Comparison of ENCODE assay signal across 20 mouse cellular contexts in the genomic region with DNA sequence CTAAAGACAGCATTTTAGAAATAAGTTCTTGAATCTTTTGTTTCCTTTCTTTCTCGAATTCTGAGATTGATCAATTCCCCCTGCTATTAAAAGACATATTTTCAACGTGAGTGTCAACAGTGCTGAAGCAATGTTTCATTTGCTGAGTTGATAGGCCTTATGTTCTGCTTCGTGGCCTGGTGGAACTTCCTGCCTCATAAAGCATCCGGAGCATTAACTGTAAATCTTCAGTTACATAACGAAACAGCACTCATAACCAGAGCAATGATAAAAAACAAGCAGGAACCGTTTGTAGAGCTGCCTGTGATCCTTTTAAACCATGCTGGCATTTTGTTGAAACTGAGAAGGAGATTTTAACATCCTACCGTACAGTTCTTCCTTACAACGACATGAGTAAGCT.
A peak's percentile ranks its signal among the peaks of the same experiment; 100 is the strongest.
DNase-seq lines count a peak whose midpoint lies in the region; ATAC-seq and TF ChIP-seq lines count a peak whose summit lies in the region.
"Had no signal": no experiment of that assay in that cellular context is flagged by ENCODE, and none has a peak within 500 bp of the region (broad histone marks: within the 10 kb centered on the region; RNA-seq: fewer than 3 reads in every experiment).

No protein-coding gene starts in this region.

- H3K4me1 ChIP-seq in kidney, postnatal 0 days (replicated peaks; ENCODE audit: insufficient read depth, low read length): no peaks in the 10 kb centered on the region
- H3K4me1 ChIP-seq in kidney, adult 2 months (ENCODE audit: control insufficient read depth, insufficient read depth, low read length): no peaks in the 10 kb centered on the region
- no peaks in the 10 kb centered on the region for H3K4me1 ChIP-seq in forebrain, postnatal 0 days (ENCODE audit: insufficient read depth)
- H3K4me1 ChIP-seq: embryonic facial prominence, embryonic 10.5 days; forebrain, embryonic 13.5 days; heart, embryonic 12.5 days had no signal

- H3K27me3 ChIP-seq in kidney, postnatal 0 days (ENCODE audit: insufficient read depth, low read length): no peaks in the 10 kb centered on the region
- H3K27me3 ChIP-seq in kidney, adult 2 months (replicated peaks; ENCODE audit: control insufficient read depth, insufficient read depth, low read length): no peaks in the 10 kb centered on the region
- H3K27me3 ChIP-seq in forebrain, postnatal 0 days (ENCODE audit: insufficient read depth, low read length): no peaks in the 10 kb centered on the region
- H3K27me3 ChIP-seq: forebrain, embryonic 13.5 days; heart, embryonic 12.5 days had no signal

- no peak for TF ChIP-seq POLR2A in kidney, adult 2 months (IDR thresholded peaks at IDR 0.05; ENCODE audit: low read depth, low read length)

- 0 out of 2 replicates have a peak overlapping the region, but pooled peaks have one; percentile 11 for H3K27ac ChIP-seq in kidney, postnatal 0 days
- H3K27ac ChIP-seq in kidney, adult 2 months (ENCODE audit: insufficient read depth, low read depth, low read length): no peak overlapping the region
- no peak overlapping the region for H3K27ac ChIP-seq in forebrain, postnatal 0 days (ENCODE audit: low read depth, low read length)
- H3K27ac ChIP-seq: embryonic facial prominence, embryonic 10.5 days; forebrain, embryonic 13.5 days had no signal

- H3K4me2 ChIP-seq in kidney, postnatal 0 days (ENCODE audit: low read length): no peak overlapping the region
- H3K4me2 ChIP-seq in forebrain, postnatal 0 days (ENCODE audit: low read depth): no peak overlapping the region
- H3K4me2 ChIP-seq: forebrain, embryonic 13.5 days; heart, embryonic 12.5 days had no signal

- no peak for ATAC-seq in kidney, postnatal 0 days (replicated peaks; ENCODE audit: low FRiP score, low read depth)
- peak; percentile 45; the same call in 1 of the 2 replicates for ATAC-seq in megakaryocyte, adult 5-6 weeks (ENCODE audit: poor library complexity, severe bottlenecking)
- no peak for ATAC-seq in forebrain, postnatal 0 days
- ATAC-seq: CD4-positive, CD25-positive, alpha-beta regulatory T cell, adult 4 months; forebrain, embryonic 13.5 days; hindbrain, embryonic 16.5 days; inflammation-experienced regulatory T-cells, adult 6 months had no signal

- intact Hi-C loops in left cerebral cortex, postnatal 14 days (cut with DNase I): no loop called here

- WGBS in kidney, postnatal 0 days: 21% methylated on average over 8 of the region's 8 CpGs
- 25% methylated on average over 8 of the region's 8 CpGs for WGBS in kidney, adult 2 months
- WGBS in forebrain, postnatal 0 days: 78% methylated on average over 8 of the region's 8 CpGs

- no peak overlapping the region for H3K9ac ChIP-seq in kidney, postnatal 0 days (ENCODE audit: low read depth, low read length)
- no peak overlapping the region for H3K9ac ChIP-seq in forebrain, postnatal 0 days
- H3K9ac ChIP-seq: forebrain, embryonic 13.5 days; heart, embryonic 12.5 days had no signal

- DNase-seq in kidney, postnatal 0 days (ENCODE audit: low spot score): peak; percentile 43
- DNase-seq in kidney, adult 2 months: no peak
- peak; percentile 21 for DNase-seq in 416B (ENCODE audit: low read depth)
- DNase-seq in brain, adult 2 months (ENCODE audit: low read depth, low spot score): peak; percentile 16
- DNase-seq in forebrain, postnatal 0 days: no peak
- DNase-seq in left cerebral cortex, postnatal 14 days (ENCODE audit: low spot score in 2 of 2): no peak
- DNase-seq: adrenal gland, adult 8-10 months; B cell, adult 2 months; cerebellum, adult 18-20 months; cerebellum, adult 9-11 months; cerebellum, postnatal 36 days; gastrocnemius, postnatal 14 days had no signal

- no peak overlapping the region for H3K4me3 ChIP-seq in kidney, postnatal 0 days (replicated peaks; ENCODE audit: low read depth, low read length)
- no peak overlapping the region for H3K4me3 ChIP-seq in kidney, adult 2 months (ENCODE audit: insufficient read depth, low read depth, low read length)
- no peak overlapping the region for H3K4me3 ChIP-seq in forebrain, postnatal 0 days (ENCODE audit: low read depth, low read length)
- H3K4me3 ChIP-seq: embryonic facial prominence, embryonic 10.5 days; forebrain, embryonic 13.5 days; heart, embryonic 12.5 days had no signal

- H3K9me3 ChIP-seq in kidney, postnatal 0 days (replicated peaks; ENCODE audit: low read length): no peaks in the 10 kb centered on the region
- no peaks in the 10 kb centered on the region for H3K9me3 ChIP-seq in forebrain, postnatal 0 days (ENCODE audit: low read length)
- H3K9me3 ChIP-seq: embryonic facial prominence, embryonic 10.5 days; forebrain, embryonic 13.5 days; G1E; heart, embryonic 12.5 days had no signal

- no peaks in the 10 kb centered on the region for H3K36me3 ChIP-seq in kidney, postnatal 0 days (ENCODE audit: insufficient read depth, low read length)
- H3K36me3 ChIP-seq in kidney, adult 2 months (ENCODE audit: control insufficient read depth, insufficient read depth, low read length): no peaks in the 10 kb centered on the region
- H3K36me3 ChIP-seq in forebrain, postnatal 0 days (ENCODE audit: insufficient read depth): no peaks in the 10 kb centered on the region
- H3K36me3 ChIP-seq: embryonic facial prominence, embryonic 10.5 days; G1E; heart, embryonic 12.5 days had no signal

- no peak for TF ChIP-seq CTCF in kidney, postnatal 0 days (IDR thresholded peaks at IDR 0.05; ENCODE audit: low read depth)
- TF ChIP-seq CTCF in kidney, adult 2 months (conservative IDR thresholded peaks at IDR 0.05; ENCODE audit: insufficient read depth, insufficient read length, low read depth, low read length): no peak
- no peak for TF ChIP-seq CTCF in forebrain, postnatal 0 days (IDR thresholded peaks at IDR 0.05; ENCODE audit: low read depth)

Comparison
In these comparisons a context has a peak if more than half of its experiments do, and no peak if none do; other contexts are left out.
1. DNase-seq: peak in kidney, postnatal 0 days (single experiment), 416B (single experiment) and brain, adult 2 months (single experiment); none in kidney, adult 2 months (single experiment), forebrain, postnatal 0 days (single experiment) and left cerebral cortex, postnatal 14 days (0 of 2).